Comparison of ENCODE assay signal across 8 mouse cellular contexts in the genomic region with DNA sequence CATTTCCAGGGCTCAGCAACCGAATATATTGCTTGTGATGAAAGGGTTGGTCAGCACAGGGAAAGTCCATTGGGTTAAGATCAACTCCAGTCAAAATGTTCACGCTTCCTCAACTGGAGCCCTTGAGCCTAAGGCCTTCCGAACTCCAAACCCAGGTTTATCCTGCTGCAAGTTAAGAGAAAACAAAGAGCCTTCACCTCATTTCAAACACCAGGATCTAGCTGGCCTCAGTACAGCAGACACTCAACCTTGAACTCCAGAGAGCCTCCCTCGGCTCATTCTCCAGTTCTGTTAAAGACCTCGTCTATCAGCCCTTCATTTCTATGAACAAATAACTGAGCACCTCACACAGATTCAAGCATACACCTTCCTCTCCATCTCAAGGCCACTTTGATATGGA. TPM values are rescaled to one million over a fixed set of nuclear protein-coding genes. Genes with fewer than 3 reads are reported as not detected.
DNase-seq lines count a peak whose midpoint lies in the region; ATAC-seq and TF ChIP-seq lines count a peak whose summit lies in the region.

No protein-coding gene starts in this region.

- WGBS in embryonic facial prominence, embryonic 12.5 days = 51% methylated on average over 5 of the region's 5 CpGs
- 38% methylated on average over 5 of the region's 5 CpGs for WGBS in intestine, embryonic 16.5 days
- WGBS in neural tube, embryonic 13.5 days = 64% methylated on average over 5 of the region's 5 CpGs

- no peaks in the 10 kb centered on the region for H3K9me3 ChIP-seq in embryonic facial prominence, embryonic 12.5 days
- H3K9me3 ChIP-seq in intestine, embryonic 16.5 days (ENCODE audit: control insufficient read depth, low read length) = no peaks in the 10 kb centered on the region
- H3K9me3 ChIP-seq in neural tube, embryonic 13.5 days = no peaks in the 10 kb centered on the region

- TF ChIP-seq CTCF in left cerebral cortex, adult 2 months (IDR thresholded peaks at IDR 0.05) = no peak

- no peak for DNase-seq in left cerebral cortex, adult 2 months (ENCODE audit: extremely low spot score in 1 of 2, low spot score in 2 of 2)
- DNase-seq in left cerebral cortex, postnatal 4 days = no peak
- no peak for DNase-seq in layer of hippocampus, adult 9-11 months
- DNase-seq in cerebellum, postnatal 36 days = no peak
- no peak for DNase-seq in ovary, postnatal 14 days (ENCODE audit: low spot score)

- H3K27ac ChIP-seq in left cerebral cortex, adult 2 months = no peak overlapping the region
- no peak overlapping the region for H3K27ac ChIP-seq in embryonic facial prominence, embryonic 12.5 days
- H3K27ac ChIP-seq in intestine, embryonic 16.5 days (ENCODE audit: low read length) = peak overlapping the region; percentile 66
- no peak overlapping the region for H3K27ac ChIP-seq in neural tube, embryonic 13.5 days (replicated peaks)

- peak overlapping the region; percentile 100 for H3K4me3 ChIP-seq in left cerebral cortex, adult 2 months
- H3K4me3 ChIP-seq in embryonic facial prominence, embryonic 12.5 days = peak overlapping the region; percentile 65
- H3K4me3 ChIP-seq in intestine, embryonic 16.5 days (ENCODE audit: low read length) = peak overlapping the region; percentile 92
- H3K4me3 ChIP-seq in neural tube, embryonic 13.5 days = peak overlapping the region; percentile 92

- H3K27me3 ChIP-seq in embryonic facial prominence, embryonic 12.5 days = no peaks in the 10 kb centered on the region
- no peaks in the 10 kb centered on the region for H3K27me3 ChIP-seq in intestine, embryonic 16.5 days (replicated peaks; ENCODE audit: control insufficient read depth, insufficient read depth, low read length)
- H3K27me3 ChIP-seq in neural tube, embryonic 13.5 days = no peaks in the 10 kb centered on the region

- intact Hi-C loops in left cerebral cortex, adult 2 months (cut with DNase I) = loop anchor here (2.0 kb wide), 1 partner anchor 111 kb away; the partner anchor contains the start of gene Rad51d
- intact Hi-C loops in left cerebral cortex, postnatal 4 days (cut with DNase I) = no loop called here

- peak overlapping the region; percentile 85 for H3K9ac ChIP-seq in embryonic facial prominence, embryonic 12.5 days
- peak overlapping the region; percentile 97 for H3K9ac ChIP-seq in intestine, embryonic 16.5 days (ENCODE audit: low read depth, low read length)
- peak overlapping the region; percentile 96 for H3K9ac ChIP-seq in neural tube, embryonic 13.5 days

- peak overlapping the region; percentile 51 for H3K4me2 ChIP-seq in embryonic facial prominence, embryonic 12.5 days (replicated peaks)
- peak overlapping the region; percentile 54 for H3K4me2 ChIP-seq in intestine, embryonic 16.5 days (ENCODE audit: low read depth, low read length)
- H3K4me2 ChIP-seq in neural tube, embryonic 13.5 days = peak overlapping the region; percentile 80

- no peak for ATAC-seq in embryonic facial prominence, embryonic 12.5 days (ENCODE audit: insufficient number of reproducible peaks, insufficient read depth, low FRiP score, low TSS enrichment)
- ATAC-seq in intestine, embryonic 16.5 days = no peak
- no peak for ATAC-seq in neural tube, embryonic 13.5 days (ENCODE audit: low read depth)

- H3K36me3 ChIP-seq in embryonic facial prominence, embryonic 12.5 days = peaks cover 12% of the 10 kb centered on the region; the same call in 1 of the 2 replicates
- H3K36me3 ChIP-seq in intestine, embryonic 16.5 days (ENCODE audit: control insufficient read depth, insufficient read depth, low read length) = 0 out of 2 replicates have a peak, but pooled peaks cover under 1% of the 10 kb centered on the region
- H3K36me3 ChIP-seq in neural tube, embryonic 13.5 days = peaks cover 16% of the 10 kb centered on the region

- peaks cover 15% of the 10 kb centered on the region for H3K4me1 ChIP-seq in embryonic facial prominence, embryonic 12.5 days
- peaks cover 8% of the 10 kb centered on the region; the same call in 1 of the 2 replicates for H3K4me1 ChIP-seq in intestine, embryonic 16.5 days (ENCODE audit: control insufficient read depth, insufficient read depth, low read length)
- peaks cover 28% of the 10 kb centered on the region for H3K4me1 ChIP-seq in neural tube, embryonic 13.5 days (replicated peaks)

RNA-seq across cellular contexts. Expression of gene Lig3, which starts 0.8 kb away (rescaled TPM):
- 10 to 100 TPM; 21.1 to 21.9 TPM for total RNA-seq in left cerebral cortex, adult 2 months (2021)
- 10 to 100 TPM; 41.4 to 43.5 TPM for total RNA-seq in left cerebral cortex, postnatal 4 days (2021)
- polyA plus RNA-seq in embryonic facial prominence, embryonic 12.5 days (2016; fragmentation: Nextera tagmentation; extraction: Ambion mirVana) = 45.6 and 46.8 TPM in 2 replicates
- 17.3 and 18.0 TPM in 2 replicates for polyA plus RNA-seq in intestine, embryonic 16.5 days (2015; fragmentation: Nextera tagmentation; extraction: Ambion mirVana)
- 24.8 and 25.9 TPM in 2 replicates for polyA plus RNA-seq in neural tube, embryonic 13.5 days (2015; fragmentation: Nextera tagmentation; extraction: Ambion mirVana)

RNA-seq across cellular contexts. Expression of gene Zfp830, which starts 16.0 kb away (rescaled TPM):
- 10 to 100 TPM; 14.8 to 15.2 TPM for total RNA-seq in left cerebral cortex, adult 2 months (2021)
- 10 to 100 TPM; 15.1 to 15.5 TPM for total RNA-seq in left cerebral cortex, postnatal 4 days (2021)
- 38.9 and 43.1 TPM in 2 replicates for polyA plus RNA-seq in embryonic facial prominence, embryonic 12.5 days (2016; fragmentation: Nextera tagmentation; extraction: Ambion mirVana)
- 32.0 and 35.6 TPM in 2 replicates for polyA plus RNA-seq in intestine, embryonic 16.5 days (2015; fragmentation: Nextera tagmentation; extraction: Ambion mirVana)
- 29.6 and 31.2 TPM in 2 replicates for polyA plus RNA-seq in neural tube, embryonic 13.5 days (2015; fragmentation: Nextera tagmentation; extraction: Ambion mirVana)

RNA-seq across cellular contexts. Expression of gene Cct6b, which starts 16.0 kb away (rescaled TPM):
- total RNA-seq in left cerebral cortex, adult 2 months (2021) = not detected
- total RNA-seq in left cerebral cortex, postnatal 4 days (2021) = under 1 TPM; 0.28 to 0.32 TPM
- 0.41 and 0.45 TPM in 2 replicates for polyA plus RNA-seq in embryonic facial prominence, embryonic 12.5 days (2016; fragmentation: Nextera tagmentation; extraction: Ambion mirVana)
- polyA plus RNA-seq in intestine, embryonic 16.5 days (2015; fragmentation: Nextera tagmentation; extraction: Ambion mirVana) = 0.34 and 0.49 TPM in 2 replicates
- polyA plus RNA-seq in neural tube, embryonic 13.5 days (2015; fragmentation: Nextera tagmentation; extraction: Ambion mirVana) = 0.33 and 0.52 TPM in 2 replicates
